8 mouse cellular contexts compared by ENCODE assay signal in the genomic region with DNA sequence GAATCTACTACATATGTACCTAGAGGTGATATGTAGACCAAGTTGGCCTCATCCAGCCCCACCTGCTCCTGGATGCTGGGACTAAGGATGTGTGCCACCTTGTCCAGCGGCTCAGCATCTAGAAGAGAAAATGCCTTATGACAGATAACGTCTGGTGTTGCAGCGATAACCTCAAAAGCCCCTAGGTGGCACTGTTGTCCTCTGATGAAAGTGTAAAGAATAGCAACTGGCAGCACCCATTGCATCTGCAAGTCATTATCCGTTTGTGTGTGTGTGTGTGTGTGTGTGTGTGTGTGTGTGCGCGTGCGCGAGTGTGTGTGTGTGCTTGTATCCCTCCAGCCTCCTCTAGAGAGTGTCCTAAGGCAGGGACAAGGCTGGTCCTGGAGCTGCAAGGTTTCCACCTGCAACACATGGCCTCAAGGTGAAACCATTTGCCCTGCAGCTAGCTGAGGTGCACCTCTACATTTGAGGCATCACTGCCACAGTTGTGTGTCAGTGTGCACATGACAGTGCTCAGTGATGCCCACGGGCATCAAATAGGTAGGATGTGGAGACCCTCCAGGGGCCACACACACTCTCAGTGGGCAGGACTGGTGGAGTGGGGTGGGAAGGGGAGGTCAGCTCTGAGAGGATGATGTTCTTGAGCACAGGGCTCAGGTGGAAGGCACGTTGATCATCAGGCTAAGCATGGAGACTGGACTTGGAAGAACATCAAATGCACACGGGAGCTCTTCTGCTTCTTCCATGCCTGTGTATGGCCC. TPM values are rescaled to one million over a fixed set of nuclear protein-coding genes. Genes with fewer than 3 reads are reported as not detected.
DNase-seq lines count a peak whose midpoint lies in the region; ATAC-seq and TF ChIP-seq lines count a peak whose summit lies in the region.

No protein-coding gene starts in this region.

- H3K27me3 ChIP-seq in E14TG2a.4 (ENCODE audit: insufficient read depth, low read length) = no peaks in the 10 kb centered on the region
- no peaks in the 10 kb centered on the region for H3K27me3 ChIP-seq in forebrain, embryonic 12.5 days
- H3K27me3 ChIP-seq in liver, embryonic 15.5 days = no peaks in the 10 kb centered on the region
- H3K27me3 ChIP-seq in neural tube, embryonic 13.5 days = no peaks in the 10 kb centered on the region
- H3K27me3 ChIP-seq in testis, adult 2 months (ENCODE audit: control insufficient read depth, insufficient read depth, low read length) = no peaks in the 10 kb centered on the region

- ATAC-seq in forebrain, embryonic 12.5 days (ENCODE audit: low FRiP score) = peak; percentile 85
- ATAC-seq in liver, embryonic 15.5 days (ENCODE audit: insufficient read depth) = peak; percentile 66
- ATAC-seq in neural tube, embryonic 13.5 days (ENCODE audit: low read depth) = peak; percentile 86

- peaks cover 6% of the 10 kb centered on the region; the same call in 1 of the 2 replicates for H3K9me3 ChIP-seq in E14TG2a.4 (ENCODE audit: low read length)
- no peaks in the 10 kb centered on the region for H3K9me3 ChIP-seq in forebrain, embryonic 12.5 days
- no peaks in the 10 kb centered on the region for H3K9me3 ChIP-seq in liver, embryonic 15.5 days (replicated peaks)
- H3K9me3 ChIP-seq in neural tube, embryonic 13.5 days = no peaks in the 10 kb centered on the region

- peaks cover 11% of the 10 kb centered on the region for H3K36me3 ChIP-seq in E14TG2a.4 (ENCODE audit: insufficient read depth, low read length)
- peaks cover 11% of the 10 kb centered on the region; the same call in 1 of the 2 replicates for H3K36me3 ChIP-seq in forebrain, embryonic 12.5 days (replicated peaks)
- H3K36me3 ChIP-seq in liver, embryonic 15.5 days (replicated peaks) = no peaks in the 10 kb centered on the region
- peaks cover 35% of the 10 kb centered on the region for H3K36me3 ChIP-seq in neural tube, embryonic 13.5 days
- no peaks in the 10 kb centered on the region; the same call in 1 of the 2 replicates for H3K36me3 ChIP-seq in testis, adult 2 months (ENCODE audit: control insufficient read depth, insufficient read depth, low read length)

- DNase-seq in c-Kit-positive CD71-positive TER-119-positive erythroid progenitor cells, embryonic 14.5 days (ENCODE audit: low spot score) = peak; percentile 81
- peak; percentile 83 to 90 for DNase-seq in heart, postnatal 10 days
- peak; percentile 82 to 85 for DNase-seq in kidney, postnatal 4 days

- no peak overlapping the region for H3K4me2 ChIP-seq in forebrain, embryonic 12.5 days
- no peak overlapping the region for H3K4me2 ChIP-seq in liver, embryonic 15.5 days
- H3K4me2 ChIP-seq in neural tube, embryonic 13.5 days = no peak overlapping the region

- TF ChIP-seq POLR2A in testis, adult 2 months (IDR thresholded peaks at IDR 0.05; ENCODE audit: control insufficient read depth, low read depth, low read length) = no peak

- intact Hi-C loops in heart, postnatal 10 days (cut with DNase I) = loop anchor here (1.0 to 5.0 kb wide), 3 partner anchors 83 to 260 kb away; partner anchors contain the start of gene Setd2

- no peak overlapping the region for H3K27ac ChIP-seq in forebrain, embryonic 12.5 days
- no peak overlapping the region for H3K27ac ChIP-seq in liver, embryonic 15.5 days (replicated peaks)
- 0 out of 2 replicates have a peak overlapping the region, but pooled peaks have one; percentile 23 for H3K27ac ChIP-seq in neural tube, embryonic 13.5 days (replicated peaks)
- H3K27ac ChIP-seq in testis, adult 2 months (ENCODE audit: control insufficient read depth, insufficient read depth, low read depth, low read length) = no peak overlapping the region

- H3K4me1 ChIP-seq in E14TG2a.4 (replicated peaks; ENCODE audit: low read depth, low read length) = peaks cover 6% of the 10 kb centered on the region; the same call in 1 of the 2 replicates
- H3K4me1 ChIP-seq in forebrain, embryonic 12.5 days = 0 out of 2 replicates have a peak, but pooled peaks cover 3% of the 10 kb centered on the region
- H3K4me1 ChIP-seq in liver, embryonic 15.5 days (replicated peaks) = peaks cover 6% of the 10 kb centered on the region; the same call in 1 of the 2 replicates
- H3K4me1 ChIP-seq in neural tube, embryonic 13.5 days (replicated peaks) = no peaks in the 10 kb centered on the region; the same call in 1 of the 2 replicates
- H3K4me1 ChIP-seq in testis, adult 2 months (ENCODE audit: control insufficient read depth, insufficient read depth, low read length) = no peaks in the 10 kb centered on the region

- WGBS in forebrain, embryonic 12.5 days = 33% methylated on average over 11 of the region's 11 CpGs
- 15% methylated on average over 11 of the region's 11 CpGs for WGBS in liver, embryonic 15.5 days (ENCODE audit: insufficient replicate concordance)
- 38% methylated on average over 11 of the region's 11 CpGs for WGBS in neural tube, embryonic 13.5 days

- H3K9ac ChIP-seq in forebrain, embryonic 12.5 days = no peak overlapping the region
- no peak overlapping the region for H3K9ac ChIP-seq in liver, embryonic 15.5 days
- no peak overlapping the region for H3K9ac ChIP-seq in neural tube, embryonic 13.5 days

- no peak overlapping the region for H3K4me3 ChIP-seq in E14TG2a.4 (replicated peaks; ENCODE audit: low read length)
- H3K4me3 ChIP-seq in forebrain, embryonic 12.5 days (replicated peaks) = no peak overlapping the region
- no peak overlapping the region for H3K4me3 ChIP-seq in liver, embryonic 15.5 days (replicated peaks)
- H3K4me3 ChIP-seq in neural tube, embryonic 13.5 days = no peak overlapping the region
- no peak overlapping the region for H3K4me3 ChIP-seq in testis, adult 2 months (ENCODE audit: control insufficient read depth, low read depth, low read length)

- peak; percentile 61 for TF ChIP-seq CTCF in E14TG2a.4 (conservative IDR thresholded peaks at IDR 0.05; ENCODE audit: low read length)
- TF ChIP-seq CTCF in testis, adult 2 months (IDR thresholded peaks at IDR 0.05; ENCODE audit: control insufficient read depth, insufficient read depth, insufficient replicate concordance, low read depth, low read length) = peak; percentile 30; the same call in 1 of the 2 replicates

RNA-seq across cellular contexts. Expression of gene Klhl18, which starts 27.5 kb away (rescaled TPM):
- polyA plus RNA-seq in forebrain, embryonic 12.5 days (2016; fragmentation: Nextera tagmentation; extraction: Ambion mirVana) = 10.3 and 10.5 TPM in 2 replicates
- total RNA-seq in heart, postnatal 10 days (2021) = 10 to 100 TPM; 13.3 to 13.8 TPM
- 2.5 TPM in 2 replicates for polyA plus RNA-seq in liver, embryonic 15.5 days (2015; fragmentation: Nextera tagmentation; extraction: Ambion mirVana)
- polyA plus RNA-seq in neural tube, embryonic 13.5 days (2015; fragmentation: Nextera tagmentation; extraction: Ambion mirVana) = 16.6 and 18.6 TPM in 2 replicates
- polyA plus RNA-seq in testis, adult 2 months (2012; rRNA removed) = 11.5 TPM in 2 replicates

RNA-seq across cellular contexts. Expression of gene Kif9, which starts 27.7 kb away (rescaled TPM):
- polyA plus RNA-seq in forebrain, embryonic 12.5 days (2016; fragmentation: Nextera tagmentation; extraction: Ambion mirVana) = 1.6 and 2.0 TPM in 2 replicates
- total RNA-seq in heart, postnatal 10 days (2021) = under 1 TPM; 0.19 to 0.22 TPM
- polyA plus RNA-seq in liver, embryonic 15.5 days (2015; fragmentation: Nextera tagmentation; extraction: Ambion mirVana) = 0.17 and 0.23 TPM in 2 replicates
- 2.3 and 2.5 TPM in 2 replicates for polyA plus RNA-seq in neural tube, embryonic 13.5 days (2015; fragmentation: Nextera tagmentation; extraction: Ambion mirVana)
- 122 and 131 TPM in 2 replicates for polyA plus RNA-seq in testis, adult 2 months (2012; rRNA removed)

RNA-seq across cellular contexts. Expression of gene Ngp, which starts 29.5 kb away (rescaled TPM):
- 1.2 and 2.2 TPM in 2 replicates for polyA plus RNA-seq in forebrain, embryonic 12.5 days (2016; fragmentation: Nextera tagmentation; extraction: Ambion mirVana)
- total RNA-seq in heart, postnatal 10 days (2021) = 1 to 10 TPM in 1 of 2 experiments, under 1 TPM in 1; 0.92 to 1.8 TPM
- polyA plus RNA-seq in liver, embryonic 15.5 days (2015; fragmentation: Nextera tagmentation; extraction: Ambion mirVana) = 447 and 537 TPM in 2 replicates
- 2.8 and 3.1 TPM in 2 replicates for polyA plus RNA-seq in neural tube, embryonic 13.5 days (2015; fragmentation: Nextera tagmentation; extraction: Ambion mirVana)
- not detected in 2 replicates for polyA plus RNA-seq in testis, adult 2 months (2012; rRNA removed)

RNA-seq across cellular contexts. Expression of gene Ptpn23, which starts 41.0 kb away (rescaled TPM):
- 20.4 and 20.9 TPM in 2 replicates for polyA plus RNA-seq in forebrain, embryonic 12.5 days (2016; fragmentation: Nextera tagmentation; extraction: Ambion mirVana)
- 10 to 100 TPM; 23.1 to 25.2 TPM for total RNA-seq in heart, postnatal 10 days (2021)
- polyA plus RNA-seq in liver, embryonic 15.5 days (2015; fragmentation: Nextera tagmentation; extraction: Ambion mirVana) = 3.5 and 3.7 TPM in 2 replicates
- 21.5 and 27.8 TPM in 2 replicates for polyA plus RNA-seq in neural tube, embryonic 13.5 days (2015; fragmentation: Nextera tagmentation; extraction: Ambion mirVana)
- 28.4 and 32.3 TPM in 2 replicates for polyA plus RNA-seq in testis, adult 2 months (2012; rRNA removed)

Comparison
In these comparisons a context has a peak if more than half of its experiments do, and no peak if none do; other contexts are left out.
1. RNA of gene Kif9, which starts 27.7 kb away (polyA plus RNA-seq): 122 to 131 TPM in testis, adult 2 months; 2.3 to 2.5 TPM in neural tube, embryonic 13.5 days, 1.6 to 2.0 TPM in forebrain, embryonic 12.5 days and 0.17 to 0.23 TPM in liver, embryonic 15.5 days; every median in the first group is over 10 times any median in the second.
2. RNA of gene Ngp, which starts 29.5 kb away (polyA plus RNA-seq): 447 to 537 TPM in liver, embryonic 15.5 days; 2.8 to 3.1 TPM in neural tube, embryonic 13.5 days, 1.2 to 2.2 TPM in forebrain, embryonic 12.5 days and not detected in testis, adult 2 months; every median in the first group is over 100 times any median in the second.
3. Peak in every context shown above with its lines, with median percentiles within 50 percentile points of each other: DNase-seq and ATAC-seq.